Mouse (Mus musculus) MEL (cell line): ENCODE data around the gene Perp. TPM values are rescaled to one million over a fixed set of nuclear protein-coding genes. Genes with fewer than 3 reads are reported as not detected.

Experiments used
- DNase-seq: peaks from one replicate; pipeline ENCODE4 v3.0.0; 2011; ENCODE audit warnings: low read depth, low spot score
- H3K27ac ChIP-seq: 2 replicates; pipeline ENCODE4 v1.5.1; 2012; ENCODE audit warnings: low read depth, mild to moderate bottlenecking, control low read depth, low read length, moderate library complexity; ENCODE audit not compliant: control insufficient read depth
- H3K27me3 ChIP-seq, 2 experiments: fragments of 150-350 bp in 1 of 2; sonication (generic) in 1 of 2; 2 replicates each; pipeline ENCODE4 v1.6.1; 2012; ENCODE audit warnings: low read length in 2 of 2, mild to moderate bottlenecking in 2 of 2, improper control_type of control experiment in 1 of 2, moderate library complexity in 1 of 2; ENCODE audit not compliant: insufficient read depth in 2 of 2, control insufficient read depth in 1 of 2
- H3K36me3 ChIP-seq, 2 experiments: 2 replicates each; pipeline ENCODE4 v1.6.1; 2012 to 2014; ENCODE audit warnings: low read length in 2 of 2, improper control_type of control experiment in 1 of 2, inconsistent platforms in 1 of 2, mild to moderate bottlenecking in 1 of 2; ENCODE audit not compliant: insufficient read depth in 2 of 2, control insufficient read depth in 1 of 2
- H3K4me1 ChIP-seq, 2 experiments: fragments of 150-350 bp in 1 of 2; sonication (generic) in 1 of 2; 2 replicates each; pipeline ENCODE4 v1.6.1; 2012; ENCODE audit warnings: low read length in 2 of 2, improper control_type of control experiment in 1 of 2, mild to moderate bottlenecking in 1 of 2; ENCODE audit not compliant: insufficient read depth in 2 of 2, control insufficient read depth in 1 of 2
- H3K4me3 ChIP-seq, 2 experiments: fragments of 150-350 bp in 1 of 2; sonication (generic) in 1 of 2; 2 replicates each; pipeline ENCODE4 v1.5.1; 2012; ENCODE audit warnings: low read depth in 2 of 2, low read length in 2 of 2, mild to moderate bottlenecking in 2 of 2, moderate library complexity in 2 of 2, control low read depth in 1 of 2, improper control_type of control experiment in 1 of 2; ENCODE audit not compliant: control insufficient read depth in 1 of 2, insufficient read depth in 1 of 2
- H3K79me2 ChIP-seq: 2 replicates; pipeline ENCODE4 v1.6.1; 2012; ENCODE audit warnings: mild to moderate bottlenecking, low read length, moderate library complexity; ENCODE audit not compliant: control insufficient read depth, poor library complexity, insufficient read depth
- H3K9ac ChIP-seq: 2 replicates; pipeline ENCODE4 v1.6.1; 2012; ENCODE audit warnings: low read depth, mild to moderate bottlenecking, control low read depth, low read length, moderate library complexity; ENCODE audit not compliant: control insufficient read depth, poor library complexity, severe bottlenecking
- H3K9me3 ChIP-seq: fragments of 150-350 bp; sonication (generic); replicated peaks from 2 replicates; pipeline ENCODE4 v1.6.1; 2012; ENCODE audit warnings: mild to moderate bottlenecking, low read length, improper control_type of control experiment, moderate library complexity; ENCODE audit not compliant: insufficient read depth
- CTCF ChIP-seq, 3 experiments: IDR thresholded peaks in 2 of 3; conservative IDR thresholded peaks in 1 of 3; 2 replicates each; pipeline ENCODE4 v1.5.1; 2011 to 2012; ENCODE audit warnings: low read length in 3 of 3, low read depth in 2 of 3, mild to moderate bottlenecking in 2 of 3, improper control_type of control experiment in 1 of 3, inconsistent platforms in 1 of 3, mixed read lengths in 1 of 3, moderate library complexity in 1 of 3; ENCODE audit not compliant: control insufficient read depth in 1 of 3, insufficient read depth in 1 of 3, poor library complexity in 1 of 3, severe bottlenecking in 1 of 3
- E2F4 ChIP-seq: IDR thresholded peaks from 2 replicates; pipeline ENCODE4 v1.6.1; 2011; ENCODE audit warnings: low read depth, low read length, improper control_type of control experiment, borderline replicate concordance
- EP300 ChIP-seq, 2 experiments: IDR thresholded peaks; 2 replicates each; pipeline ENCODE4 v1.6.1; 2011; ENCODE audit warnings: improper control_type of control experiment in 2 of 2, low read length in 2 of 2, low read depth in 1 of 2, mild to moderate bottlenecking in 1 of 2
- RAD21 ChIP-seq: IDR thresholded peaks from 2 replicates; pipeline ENCODE4 v1.6.1; 2011; ENCODE audit warnings: mild to moderate bottlenecking, low read depth, low read length, improper control_type of control experiment
- SMC3 ChIP-seq: IDR thresholded peaks from 2 replicates; pipeline ENCODE4 v1.6.1; 2011; ENCODE audit warnings: low read depth, low read length, improper control_type of control experiment
- TAL1 ChIP-seq: IDR thresholded peaks from 2 replicates; pipeline ENCODE4 v1.6.1; 2012; ENCODE audit warnings: mild to moderate bottlenecking, inconsistent platforms, low read length, moderate library complexity, mixed read lengths
- ZC3H11A ChIP-seq: IDR thresholded peaks from 2 replicates; pipeline ENCODE4 v1.6.1; 2012; ENCODE audit warnings: low read depth, mild to moderate bottlenecking, inconsistent platforms, low read length, improper control_type of control experiment
- ZKSCAN1 ChIP-seq: IDR thresholded peaks from 2 replicates; pipeline ENCODE4 v1.6.1; 2012; ENCODE audit warnings: low read depth, mild to moderate bottlenecking, inconsistent platforms, low read length, improper control_type of control experiment, moderate library complexity
- polyA plus RNA-seq, 2 experiments: library from polyadenylated mRNA; stranded (reverse) in 1 of 2; unstranded in 1 of 2; fragments of >175 nt in 1 of 2; fragments of >200 nt in 1 of 2; gene quantifications; 2 replicates each; pipeline versions ENCODE4 v1.2.1 to v1.2.4; 2012; ENCODE audit warnings: low replicate concordance in 2 of 2, low read depth in 1 of 2; ENCODE audit not compliant: insufficient read length in 2 of 2, insufficient read depth in 1 of 2, missing spikeins in 1 of 2
- total RNA-seq: library from RNA; depleted of rRNA; stranded (reverse); fragments of 300-350 nt; gene quantifications from 2 replicates; pipeline ENCODE4 v1.2.3, GENCODE M21; 2012; rRNA removed

Perp gene
- total and polyA plus RNA-seq, 3 experiments: not detected

DNA sequence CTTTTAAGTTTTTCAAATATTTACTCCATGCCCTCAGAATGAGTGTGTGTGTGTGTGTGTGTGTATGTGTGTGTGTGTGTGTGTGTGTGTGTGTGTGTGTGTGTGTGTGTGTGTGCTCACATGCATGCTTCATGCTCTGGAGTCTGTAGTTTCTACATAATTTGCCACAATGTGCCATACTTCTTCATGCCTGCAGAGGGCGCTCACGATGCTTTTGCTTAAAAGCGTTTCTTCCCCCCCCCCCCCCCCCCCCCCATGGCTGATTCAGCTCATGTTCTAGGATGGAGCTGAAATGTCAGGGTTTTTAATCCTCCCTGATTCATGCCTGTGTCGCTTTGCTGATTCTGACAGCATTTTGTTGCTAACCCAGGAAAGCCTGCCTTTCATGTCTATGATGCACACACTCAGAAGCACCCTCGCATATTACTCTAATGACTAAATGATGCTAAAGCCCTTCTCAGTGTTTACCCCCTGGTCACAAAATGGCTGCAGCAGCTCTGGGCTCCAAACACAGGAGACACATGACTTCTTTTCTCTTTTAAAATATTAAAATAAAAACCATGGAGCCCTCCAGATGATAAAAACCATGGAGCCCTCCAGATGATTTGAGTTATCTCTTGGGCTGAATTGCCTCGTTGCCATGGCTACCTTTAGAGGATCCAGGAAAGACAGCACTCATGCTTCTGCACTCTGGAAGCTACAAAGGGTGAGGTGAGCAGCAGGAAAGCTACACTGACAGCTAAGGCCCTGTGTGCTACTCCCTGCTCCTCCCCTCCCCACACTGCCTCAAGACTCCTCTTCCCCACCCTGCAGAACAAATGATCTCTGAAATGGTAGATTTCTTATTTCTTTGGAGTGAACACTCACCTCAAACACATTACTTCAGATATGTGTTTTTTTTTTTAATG, 49.7 kb downstream of the Perp start:
- Histone ChIP-seq H3K79me2 (no peaks in the 10 kb centered on the region), H3K27me3 (peaks cover 0 to 3% of the 10 kb centered on the region in 2 experiments; a peak in 1 of 4 replicates), H3K4me1 (peaks cover 10 to 12% of the 10 kb centered on the region in 2 experiments), H3K9me3 (no peaks in the 10 kb centered on the region), H3K27ac (no peak overlapping the region), H3K9ac (no peak overlapping the region), H3K36me3 (peaks cover 0 to 15% of the 10 kb centered on the region in 2 experiments; a peak in 2 of 4 replicates), H3K4me3 (no peak overlapping the region)
- no peak for DNase-seq
- TF ChIP-seq E2F4 (no peak), CTCF (IDR thresholded peaks at IDR 0.05 in 2 of 3, conservative IDR thresholded peaks at IDR 0.05 in 1 of 3; ENCODE audit: control insufficient read depth in 1 of 3, insufficient read depth in 1 of 3, low read depth in 2 of 3, low read length in 3 of 3, poor library complexity in 1 of 3, severe bottlenecking in 1 of 3) (peak in 2 of 3 experiments; percentile 32 to 36; a peak in 3 of 6 replicates)

DNA sequence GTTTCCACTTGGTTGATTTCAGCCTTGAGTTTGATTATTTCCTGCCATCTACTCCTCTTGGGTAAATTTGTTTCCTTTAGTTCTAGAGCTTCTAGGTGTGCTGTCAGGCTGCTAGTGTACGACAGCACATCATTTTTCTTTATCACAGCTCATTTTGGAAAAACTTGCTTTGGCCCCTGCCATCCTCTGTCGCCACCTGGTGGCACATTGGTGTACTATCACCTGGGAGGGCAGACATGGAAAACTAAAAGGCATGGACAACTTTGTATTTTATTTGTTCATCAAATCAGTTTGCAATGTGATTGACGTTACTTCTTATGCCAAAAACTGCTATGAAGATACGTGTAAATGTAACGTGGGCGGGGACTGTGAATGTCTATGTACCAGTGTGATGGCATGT, 59.3 kb downstream of the Perp start:
- TF ChIP-seq RAD21 (peak; percentile 89), ZKSCAN1 (no peak), SMC3 (peak; percentile 97), ZC3H11A (peak; percentile 94), TAL1 (no peak), EP300 (IDR thresholded peaks at IDR 0.05; ENCODE audit: low read depth in 1 of 2, low read length in 2 of 2) (no peak), E2F4 (no peak), CTCF (IDR thresholded peaks at IDR 0.05 in 2 of 3, conservative IDR thresholded peaks at IDR 0.05 in 1 of 3; ENCODE audit: control insufficient read depth in 1 of 3, insufficient read depth in 1 of 3, low read depth in 2 of 3, low read length in 3 of 3, poor library complexity in 1 of 3, severe bottlenecking in 1 of 3) (peak; percentile 87 to 91 (median 89))
- no peak overlapping the region for H3K9ac ChIP-seq
- H3K4me3 ChIP-seq: no peak overlapping the region
- H3K27ac ChIP-seq: no peak overlapping the region
- no peaks in the 10 kb centered on the region for H3K79me2 ChIP-seq
- H3K9me3 ChIP-seq: no peaks in the 10 kb centered on the region
- DNase-seq: peak; percentile 59
- no peaks in the 10 kb centered on the region for H3K27me3 ChIP-seq
- no peaks in the 10 kb centered on the region; a peak in 1 of 4 replicates for H3K4me1 ChIP-seq
- H3K36me3 ChIP-seq: no peaks in the 10 kb centered on the region

Other genes starting within 250 kb of the Perp start
- not detected in 2 replicates for gene Arfgef3, start 101.1 kb upstream of the Perp start, total RNA-seq
- gene Arfgef3, start 101.1 kb upstream of the Perp start, polyA plus RNA-seq: not detected
- gene Gm4922, start 58.2 kb upstream of the Perp start, total RNA-seq: not detected in 2 replicates
- not detected for gene Gm4922, start 58.2 kb upstream of the Perp start, polyA plus RNA-seq
- gene Tnfaip3, start 170.6 kb downstream of the Perp start, total RNA-seq: 0.54 and 0.56 TPM in 2 replicates
- gene Tnfaip3, start 170.6 kb downstream of the Perp start, polyA plus RNA-seq: under 1 TPM in 1 of 2 experiments, not detected in 1; 0.38 TPM